Mouse (Mus musculus): ENCODE results near the gene Lum. TPM values are rescaled to one million over a fixed set of nuclear protein-coding genes. Genes with fewer than 3 reads are reported as not detected.

The Lum gene
- polyA plus RNA-seq, 1 experiment: 156 TPM

GRCm38 (mm10) chr10:97587159-97587558 lies 22.2 kb downstream of the Lum start:
- TF ChIP-seq POLR2A (IDR thresholded peaks at IDR 0.05; ENCODE audit: low read depth, low read length) (no peak), CTCF (IDR thresholded peaks at IDR 0.05; ENCODE audit: borderline replicate concordance, insufficient read depth, low read length) (no peak)
- H3K4me1 ChIP-seq (ENCODE audit: control insufficient read depth, insufficient read depth, low read length): no peaks in the 10 kb centered on the region; the same call in 1 of the 2 replicates
- H3K4me3 ChIP-seq (ENCODE audit: insufficient read depth, low read length): no peak overlapping the region
- H3K27ac ChIP-seq (ENCODE audit: insufficient read depth, low read length): peak overlapping the region; percentile 40; the same call in 1 of the 2 replicates

- no peak overlapping the region for H3K27ac ChIP-seq (ENCODE audit: insufficient read depth, low read length)
- no peak overlapping the region for H3K4me3 ChIP-seq (ENCODE audit: insufficient read depth, low read length)
- no peaks in the 10 kb centered on the region; the same call in 1 of the 2 replicates for H3K4me1 ChIP-seq (ENCODE audit: control insufficient read depth, insufficient read depth, low read length)
- TF ChIP-seq POLR2A (IDR thresholded peaks at IDR 0.05; ENCODE audit: low read depth, low read length): no peak
- no peak for TF ChIP-seq CTCF (IDR thresholded peaks at IDR 0.05; ENCODE audit: borderline replicate concordance, insufficient read depth, low read length)
These were observed 24.6 kb downstream of the Lum start for GRCm38 (mm10) chr10:97589574-97589973.

- H3K27ac ChIP-seq (ENCODE audit: insufficient read depth, low read length): 0 out of 2 replicates have a peak overlapping the region, but pooled peaks have one; percentile 35
- no peak overlapping the region for H3K4me3 ChIP-seq (ENCODE audit: insufficient read depth, low read length)
- TF ChIP-seq POLR2A (IDR thresholded peaks at IDR 0.05; ENCODE audit: low read depth, low read length) (no peak), CTCF (IDR thresholded peaks at IDR 0.05; ENCODE audit: borderline replicate concordance, insufficient read depth, low read length) (no peak)
- no peaks in the 10 kb centered on the region; the same call in 1 of the 2 replicates for H3K4me1 ChIP-seq (ENCODE audit: control insufficient read depth, insufficient read depth, low read length)
These were observed 26.1 kb downstream of the Lum start for GRCm38 (mm10) chr10:97591036-97591435.

- TF ChIP-seq POLR2A (IDR thresholded peaks at IDR 0.05; ENCODE audit: low read depth, low read length): no peak
- TF ChIP-seq CTCF (IDR thresholded peaks at IDR 0.05; ENCODE audit: borderline replicate concordance, insufficient read depth, low read length): no peak
- Histone ChIP-seq H3K4me1 (ENCODE audit: control insufficient read depth, insufficient read depth, low read length) (no peaks in the 10 kb centered on the region; the same call in 1 of the 2 replicates), H3K4me3 (ENCODE audit: insufficient read depth, low read length) (no peak overlapping the region), H3K27ac (ENCODE audit: insufficient read depth, low read length) (no peak overlapping the region; the same call in 1 of the 2 replicates)
These were observed 26.8 kb downstream of the Lum start for GRCm38 (mm10) chr10:97591685-97592084.

GRCm38 (mm10) chr10:97595680-97596079 lies 30.8 kb downstream of the Lum start:
- Histone ChIP-seq H3K27ac (ENCODE audit: insufficient read depth, low read length) (no peak overlapping the region), H3K4me1 (ENCODE audit: control insufficient read depth, insufficient read depth, low read length) (no peaks in the 10 kb centered on the region), H3K4me3 (ENCODE audit: insufficient read depth, low read length) (no peak overlapping the region)
- no peak for TF ChIP-seq CTCF (IDR thresholded peaks at IDR 0.05; ENCODE audit: borderline replicate concordance, insufficient read depth, low read length)
- TF ChIP-seq POLR2A (IDR thresholded peaks at IDR 0.05; ENCODE audit: low read depth, low read length): no peak

GRCm38 (mm10) chr10:97601744-97602143 lies 36.8 kb downstream of the Lum start:
- H3K4me1 ChIP-seq (ENCODE audit: control insufficient read depth, insufficient read depth, low read length): no peaks in the 10 kb centered on the region
- H3K4me3 ChIP-seq (ENCODE audit: insufficient read depth, low read length): no peak overlapping the region
- no peak overlapping the region for H3K27ac ChIP-seq (ENCODE audit: insufficient read depth, low read length)
- TF ChIP-seq CTCF (IDR thresholded peaks at IDR 0.05; ENCODE audit: borderline replicate concordance, insufficient read depth, low read length): no peak
- TF ChIP-seq POLR2A (IDR thresholded peaks at IDR 0.05; ENCODE audit: low read depth, low read length): no peak

GRCm38 (mm10) chr10:97603256-97603655 lies 38.3 kb downstream of the Lum start:
- Histone ChIP-seq H3K4me3 (ENCODE audit: insufficient read depth, low read length) (no peak overlapping the region), H3K4me1 (ENCODE audit: control insufficient read depth, insufficient read depth, low read length) (no peaks in the 10 kb centered on the region), H3K27ac (ENCODE audit: insufficient read depth, low read length) (no peak overlapping the region)
- TF ChIP-seq CTCF (IDR thresholded peaks at IDR 0.05; ENCODE audit: borderline replicate concordance, insufficient read depth, low read length) (no peak), POLR2A (IDR thresholded peaks at IDR 0.05; ENCODE audit: low read depth, low read length) (no peak)

GRCm38 (mm10) chr10:97606579-97606978 lies 41.7 kb downstream of the Lum start, which contains the start of gene Kera:
TSS of gene Kera (plus strand) at chr10:97606879.
- H3K4me1 ChIP-seq (ENCODE audit: control insufficient read depth, insufficient read depth, low read length): no peaks in the 10 kb centered on the region
- no peak within 1 kb of the TSS for H3K4me3 ChIP-seq (ENCODE audit: insufficient read depth, low read length)
- no peak within 1 kb of the TSS for H3K27ac ChIP-seq (ENCODE audit: insufficient read depth, low read length)
- TF ChIP-seq CTCF (IDR thresholded peaks at IDR 0.05; ENCODE audit: borderline replicate concordance, insufficient read depth, low read length): no peak
- TF ChIP-seq POLR2A (IDR thresholded peaks at IDR 0.05; ENCODE audit: low read depth, low read length): no peak

Other genes starting within 250 kb of the Lum start
- gene Dcn, start 85.5 kb upstream of the Lum start, polyA plus RNA-seq (2011; ENCODE audit: insufficient read length, low read depth, missing spikeins): 51.0 and 172 TPM in 2 replicates
- gene Kera, start 41.8 kb downstream of the Lum start, polyA plus RNA-seq (2011; ENCODE audit: insufficient read length, low read depth, missing spikeins): 0.30 TPM in 1 of 2 replicates, not detected in the other
- 0.49 TPM in 1 of 2 replicates, not detected in the other for gene Epyc, start 78.9 kb downstream of the Lum start, polyA plus RNA-seq (2011; ENCODE audit: insufficient read length, low read depth, missing spikeins)
- not detected in 2 replicates for gene Ccer1, start 127.9 kb downstream of the Lum start, polyA plus RNA-seq (2011; ENCODE audit: insufficient read length, low read depth, missing spikeins)
- not detected in 2 replicates for gene C030005K15Rik, start 161.6 kb downstream of the Lum start, polyA plus RNA-seq (2011; ENCODE audit: insufficient read length, low read depth, missing spikeins)